Mouse (Mus musculus) cerebellum, adult 9-10 months (tissue): ENCODE measurements around the gene Gtf3a.

Experiments used
- DNase-seq: peaks from one replicate; pipeline ENCODE4 v3.0.0; 2022

Gtf3a gene

DNA sequence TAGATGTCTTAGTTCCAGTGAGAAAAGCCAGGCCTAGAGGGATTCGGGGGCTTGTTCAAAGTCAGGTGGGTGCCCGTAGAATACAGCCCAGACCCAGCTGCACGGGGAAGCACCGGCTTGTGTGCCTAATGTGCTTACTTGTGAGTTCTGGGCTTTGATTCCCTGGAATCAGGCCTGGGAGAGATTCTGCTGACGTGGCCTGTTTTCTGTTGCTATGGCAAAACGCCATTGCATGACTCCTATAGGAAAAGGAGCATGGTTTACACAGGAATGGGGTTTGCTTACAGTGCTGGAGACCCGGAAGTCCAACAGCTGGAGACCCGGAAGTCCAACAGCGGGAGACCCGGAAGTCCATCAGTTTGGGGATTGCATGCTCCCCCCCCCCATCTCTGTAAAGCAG lies 39.1 kb downstream of the Gtf3a start:
- no peak for DNase-seq

DNA sequence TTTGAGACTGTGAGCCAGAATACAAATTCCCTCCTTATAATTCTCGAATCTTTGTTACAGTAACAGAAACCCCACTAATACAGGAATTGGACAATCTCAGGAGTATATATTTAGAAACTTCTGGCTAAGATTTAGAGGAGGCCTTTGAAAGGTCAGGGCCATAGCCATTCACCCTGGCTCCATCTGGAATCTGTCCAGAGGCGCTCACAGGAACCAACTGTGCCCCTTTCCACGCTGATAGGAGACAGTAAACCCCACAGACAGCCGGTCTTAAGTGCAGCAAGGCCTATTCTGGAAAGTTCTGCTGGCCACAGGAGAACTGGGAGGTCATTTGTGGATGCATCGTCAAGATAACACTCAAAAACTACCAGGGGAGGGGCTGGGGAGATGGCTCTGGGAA lies 40.6 kb downstream of the Gtf3a start:
- no peak for DNase-seq

DNA sequence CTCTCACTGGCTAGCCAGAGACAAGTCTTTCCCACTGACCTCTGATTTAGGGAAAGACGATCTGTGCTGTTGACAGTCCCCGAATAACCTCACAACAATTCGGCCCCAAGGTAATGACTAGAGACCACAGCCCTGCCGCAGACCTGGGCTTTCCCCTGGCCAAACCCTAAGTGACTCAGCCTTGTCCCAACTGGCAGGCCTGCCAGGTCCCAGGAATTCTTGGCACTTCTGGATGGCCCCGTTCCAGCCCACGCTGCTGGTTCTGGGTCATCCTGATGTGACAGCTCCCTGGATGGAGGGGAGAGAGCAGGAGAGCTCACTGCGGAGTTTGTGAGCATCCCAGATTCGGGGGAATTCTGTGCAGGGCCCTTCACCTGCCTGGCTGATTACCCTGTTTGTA lies 45.1 kb downstream of the Gtf3a start:
- no peak for DNase-seq

DNA sequence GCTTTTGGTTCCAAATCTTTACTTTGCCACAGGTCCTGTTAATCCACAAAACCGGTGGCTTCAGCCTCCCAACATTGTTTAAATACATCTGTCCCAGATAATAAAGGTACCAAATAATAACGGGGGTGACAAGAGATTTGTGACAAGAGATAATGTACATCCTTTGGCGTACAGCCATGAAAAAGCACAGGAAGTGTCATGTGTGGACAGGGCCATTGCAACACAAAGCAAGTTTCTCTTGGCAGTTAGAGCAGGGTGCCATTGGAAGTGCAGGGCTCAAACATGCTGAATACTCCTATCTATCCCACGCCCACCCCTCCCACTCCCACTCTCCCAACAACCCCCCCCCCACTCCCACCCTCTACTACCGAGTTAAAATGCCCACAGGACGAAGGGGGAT lies 46.5 kb downstream of the Gtf3a start:
- DNase-seq, result no peak

DNA sequence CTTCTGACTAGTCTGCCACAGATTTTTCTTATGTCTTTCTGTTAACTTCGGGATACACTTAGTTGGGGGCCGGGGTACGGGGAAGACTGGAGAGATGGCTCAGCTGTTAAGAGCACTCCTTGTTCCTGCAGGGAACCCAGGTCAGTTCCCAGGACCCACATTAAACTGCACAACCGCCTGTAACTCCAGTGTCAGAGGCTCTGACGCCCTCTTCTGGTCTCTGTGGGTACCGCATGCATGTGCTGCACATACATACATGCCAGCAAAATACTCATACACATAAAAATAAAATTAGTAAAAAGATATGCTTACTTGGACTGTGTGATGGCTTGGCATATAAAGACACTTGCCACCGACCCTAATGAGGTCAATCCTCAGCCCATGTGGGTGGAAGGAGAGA lies 48.4 kb downstream of the Gtf3a start:
- no peak for DNase-seq

DNA sequence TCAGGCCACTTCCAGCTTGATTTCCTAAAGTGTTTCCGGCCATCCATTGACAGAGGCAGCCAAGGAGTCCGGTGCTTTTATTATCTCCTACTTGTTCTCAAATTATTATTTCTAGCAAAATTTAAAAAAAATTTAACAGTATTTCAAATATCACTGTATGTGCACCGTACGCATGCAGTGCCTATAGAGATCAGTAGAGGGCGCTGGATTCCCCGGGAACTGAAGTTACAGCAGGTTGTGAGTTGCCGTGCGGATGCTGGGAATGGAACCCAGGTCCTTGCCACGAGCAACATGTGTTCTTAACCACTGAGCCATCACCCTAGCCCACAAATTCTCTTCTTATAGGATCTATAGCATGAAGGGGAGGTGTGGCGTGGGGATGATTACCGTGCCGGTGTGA lies 50.3 kb downstream of the Gtf3a start:
- no peak for DNase-seq

DNA sequence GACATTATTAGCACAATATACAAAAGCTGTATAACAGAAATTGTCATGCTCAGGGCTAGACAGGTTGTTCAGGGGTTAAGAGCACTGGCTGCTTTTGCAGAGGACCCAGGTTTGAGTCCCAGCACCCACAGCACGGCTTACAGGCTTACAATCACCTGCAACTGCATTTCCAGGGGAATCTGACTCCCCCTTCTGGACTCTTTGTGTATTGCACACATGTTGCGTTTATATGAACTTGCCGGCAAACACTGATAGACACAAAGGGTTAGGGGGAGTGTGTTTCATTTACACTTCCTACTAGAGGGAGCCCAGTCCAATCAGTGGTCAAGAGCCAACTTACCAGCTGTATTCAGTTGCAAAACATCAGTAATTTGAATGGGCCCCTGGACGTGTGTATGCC lies 52.9 kb downstream of the Gtf3a start:
- DNase-seq, result no peak

DNA sequence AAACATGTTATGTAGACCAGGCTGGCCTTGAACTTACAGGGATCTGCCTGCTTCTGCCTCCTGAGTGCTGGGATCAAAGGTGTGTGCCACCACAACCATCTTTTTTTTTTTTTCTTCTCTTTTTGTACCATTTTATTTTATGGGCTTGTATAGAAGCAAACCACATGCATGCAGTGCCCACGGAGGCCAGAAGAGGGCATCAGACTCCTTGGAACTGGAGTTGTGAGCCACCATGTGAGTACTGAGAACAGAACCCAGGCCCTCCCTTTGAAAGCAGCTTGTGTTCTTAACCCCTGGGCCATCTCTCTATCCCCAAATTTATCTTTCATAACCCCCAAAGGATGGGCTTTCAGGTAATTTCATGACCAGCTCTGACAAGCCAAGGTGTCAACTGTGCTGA lies 54.8 kb downstream of the Gtf3a start:
- no peak for DNase-seq
